Mouse (Mus musculus) adipocyte (in vitro differentiated cells): ENCODE measurements around the gene Ldb1.
A peak's percentile ranks its signal among the peaks of the same experiment; 100 is the strongest.

Experiments
- DNase-seq: peaks from one replicate; pipeline ENCODE4 v3.0.0-alpha.2; 2016; ENCODE audit warnings: low spot score

The Ldb1 gene

GRCm38 (mm10) chr19:46044271-46044992, 582 bp downstream of the Ldb1 start, which contains the start of gene Pprc1:
Gene Pprc1 (plus strand): TSS chr19:46044886.
- DNase-seq, result peak; percentile 88

- DNase-seq, result peak; percentile 82
These were observed 1.6 kb downstream of the Ldb1 start for GRCm38 (mm10) chr19:46043380-46043779.

- peak; percentile 55 for DNase-seq
These were observed 2.5 kb downstream of the Ldb1 start for GRCm38 (mm10) chr19:46042476-46043011.

- DNase-seq, result peak; percentile 88
These were observed 3.0 kb downstream of the Ldb1 start for GRCm38 (mm10) chr19:46041933-46042475.

GRCm38 (mm10) chr19:46041299-46041932, 3.6 kb downstream of the Ldb1 start:
- no peak for DNase-seq

GRCm38 (mm10) chr19:46040149-46040902, 4.7 kb downstream of the Ldb1 start:
- DNase-seq, result no peak

- peak; percentile 90 for DNase-seq
These were observed 5.5 kb downstream of the Ldb1 start for GRCm38 (mm10) chr19:46039478-46039877.

GRCm38 (mm10) chr19:46038851-46039260, 6.2 kb downstream of the Ldb1 start:
- no peak for DNase-seq

GRCm38 (mm10) chr19:46037925-46038850, 6.8 kb downstream of the Ldb1 start:
- no peak for DNase-seq

GRCm38 (mm10) chr19:46037243-46037924, 7.6 kb downstream of the Ldb1 start:
- no peak for DNase-seq

- DNase-seq, result no peak
These were observed 8.4 kb downstream of the Ldb1 start for GRCm38 (mm10) chr19:46036477-46037242.

- DNase-seq, result no peak
These were observed 9.0 kb downstream of the Ldb1 start for GRCm38 (mm10) chr19:46035971-46036370.

- DNase-seq, result no peak
These were observed 11.1 kb downstream of the Ldb1 start for GRCm38 (mm10) chr19:46033911-46034310.

GRCm38 (mm10) chr19:46032731-46033510, 12.1 kb downstream of the Ldb1 start:
- no peak for DNase-seq

- peak; percentile 28 for DNase-seq
These were observed 13.2 kb downstream of the Ldb1 start for GRCm38 (mm10) chr19:46031689-46032432.

- DNase-seq, result no peak
These were observed 14.6 kb downstream of the Ldb1 start for GRCm38 (mm10) chr19:46030196-46030983.

- no peak for DNase-seq
These were observed 15.4 kb downstream of the Ldb1 start for GRCm38 (mm10) chr19:46029652-46030051.
